Mouse (Mus musculus) CD4-positive, CD25-positive, alpha-beta regulatory T cell, adult 4 months (primary cell): ENCODE measurements at regions not wholly inside any gene's neighbourhood (a gene's known extent, or its start where the extent isn't known, plus 50 kb on each side); places are given as distances from the start of the nearest gene placed in this dataset.
A peak's percentile ranks its signal among the peaks of the same experiment; 100 is the strongest.
"Not testable (repeated sequence)": the region's sequence is repeated elsewhere in the genome, so short reads cannot be mapped to it uniquely, and the experiment has no call there.

ENCODE experiments used
- ATAC-seq: one replicate; pipeline ENCODE4 v1.8.0; 2017

- no peak for ATAC-seq
These were observed 1293.3 kb upstream of the Sel1l start for GRCm38 (mm10) chr12:93142265-93142664.

- no peak for ATAC-seq
These were observed 1287.4 kb upstream of the Sel1l start for GRCm38 (mm10) chr12:93136395-93136794.

- no peak for ATAC-seq
These were observed 1273.3 kb upstream of the Sel1l start for GRCm38 (mm10) chr12:93122216-93122615.

GRCm38 (mm10) chr12:93088031-93088790, 1239.3 kb upstream of the Sel1l start:
- ATAC-seq: no peak

GRCm38 (mm10) chr12:93063864-93064263, 1214.9 kb upstream of the Sel1l start:
- ATAC-seq: no peak

- peak; percentile 63 for ATAC-seq
These were observed 1170.7 kb upstream of the Sel1l start for GRCm38 (mm10) chr12:93019633-93020032.

GRCm38 (mm10) chr12:93011583-93011982, 1162.6 kb upstream of the Sel1l start:
- ATAC-seq: no peak

- ATAC-seq: peak; percentile 40
These were observed 1157.9 kb upstream of the Sel1l start for GRCm38 (mm10) chr12:93006844-93007365.

- ATAC-seq: no peak
These were observed 1154.2 kb upstream of the Sel1l start for GRCm38 (mm10) chr12:93003125-93003524.

- ATAC-seq: no peak
These were observed 1126.7 kb upstream of the Sel1l start for GRCm38 (mm10) chr12:92975698-92976097.

GRCm38 (mm10) chr12:92944352-92944751, 1095.4 kb upstream of the Sel1l start:
- ATAC-seq: no peak

- ATAC-seq: no peak
These were observed 1078.6 kb upstream of the Sel1l start for GRCm38 (mm10) chr12:92927591-92927990.

- ATAC-seq: no peak
These were observed 1078.0 kb upstream of the Sel1l start for GRCm38 (mm10) chr12:92926942-92927341.

- no peak for ATAC-seq
These were observed 1071.0 kb upstream of the Sel1l start for GRCm38 (mm10) chr12:92919920-92920319.

GRCm38 (mm10) chr12:92916267-92916666, 1067.3 kb upstream of the Sel1l start:
- no peak for ATAC-seq

GRCm38 (mm10) chr12:92915776-92916175, 1066.8 kb upstream of the Sel1l start:
- no peak for ATAC-seq

- ATAC-seq: peak; percentile 42
These were observed 1066.2 kb upstream of the Sel1l start for GRCm38 (mm10) chr12:92915203-92915602.

GRCm38 (mm10) chr12:92904382-92904781, 1055.4 kb upstream of the Sel1l start:
- ATAC-seq: no peak

GRCm38 (mm10) chr12:92892315-92892714, 1043.4 kb upstream of the Sel1l start:
- peak; percentile 37 for ATAC-seq

GRCm38 (mm10) chr12:92891663-92892062, 1042.7 kb upstream of the Sel1l start:
- peak; percentile 24 for ATAC-seq

GRCm38 (mm10) chr12:92891126-92891525, 1042.2 kb upstream of the Sel1l start:
- ATAC-seq: peak; percentile 54

- no peak for ATAC-seq
These were observed 1038.8 kb upstream of the Sel1l start for GRCm38 (mm10) chr12:92887747-92888146.

- not testable (repeated sequence) for ATAC-seq
These were observed 1037.6 kb upstream of the Sel1l start for GRCm38 (mm10) chr12:92886394-92887075.

GRCm38 (mm10) chr12:92884014-92884413, 1035.1 kb upstream of the Sel1l start:
- peak; percentile 56 for ATAC-seq
